Mouse (Mus musculus) thymus, adult 2 months (tissue): ENCODE results near the gene AL732309.1.

ENCODE experiments used
- CTCF ChIP-seq: fragments of 200-500 bp; IDR thresholded peaks from 2 replicates; pipeline ENCODE4 v1.5.1; 2012; ENCODE audit warnings: mild to moderate bottlenecking, control low read depth, low read length, moderate library complexity, borderline replicate concordance; ENCODE audit not compliant: control insufficient read depth, poor library complexity, insufficient read depth; ENCODE audit errors: extremely low read depth
- POLR2A ChIP-seq: fragments of 200-500 bp; IDR thresholded peaks from 2 replicates; pipeline ENCODE4 v1.6.1; 2012; ENCODE audit warnings: mild to moderate bottlenecking, low read length, control low read depth, moderate library complexity; ENCODE audit not compliant: control insufficient read depth, poor library complexity, insufficient read depth; ENCODE audit errors: extremely low read depth

- TF ChIP-seq CTCF (no peak), POLR2A (no peak)
Observed at GRCm38 (mm10) chr2:25246183-25247072, at the start of gene AL732309.1.
